Mouse (Mus musculus) brain, embryonic 14.5 days (tissue): ENCODE data around the gene Sap25. TPM values are rescaled to one million over a fixed set of nuclear protein-coding genes. Genes with fewer than 3 reads are reported as not detected.
A peak's percentile ranks its signal among the peaks of the same experiment; 100 is the strongest.
"Not testable (repeated sequence)": the region's sequence is repeated elsewhere in the genome, so short reads cannot be mapped to it uniquely, and the experiment has no call there.

ENCODE experiments used
- DNase-seq: peaks from one replicate; pipeline ENCODE4 v3.0.0-alpha.2; 2011; ENCODE audit warnings: low read depth
- CTCF ChIP-seq: fragments of 200-500 bp; IDR thresholded peaks from 2 replicates; pipeline ENCODE4 v1.5.1; 2012; ENCODE audit warnings: inconsistent platforms, mild to moderate bottlenecking, moderate library complexity, borderline replicate concordance; ENCODE audit not compliant: insufficient read depth, insufficient read length; ENCODE audit errors: extremely low read depth
- POLR2A ChIP-seq: fragments of 200-500 bp; IDR thresholded peaks from 2 replicates; pipeline ENCODE4 v1.6.1; 2012; ENCODE audit warnings: mild to moderate bottlenecking, inconsistent platforms, borderline replicate concordance; ENCODE audit not compliant: poor library complexity, insufficient read depth, insufficient read length, severe bottlenecking; ENCODE audit errors: extremely low read depth
- polyA plus RNA-seq: library from polyadenylated mRNA; depleted of rRNA; stranded (reverse); fragments of >200 nt; gene quantifications from 2 replicates; pipeline ENCODE4 v1.2.3, GENCODE M21; 2012

Gene Sap25
- polyA plus RNA-seq, 1 experiment, result 31.0 TPM

GRCm38 (mm10) chr5:137609292-137609691 is 31.8 kb upstream of the Sap25 start:
- no peak for DNase-seq

GRCm38 (mm10) chr5:137610056-137610455 is 31.1 kb upstream of the Sap25 start:
- DNase-seq, result no peak
- TF ChIP-seq CTCF, result no peak
- TF ChIP-seq POLR2A, result no peak

More at GRCm38 (mm10) chr5:137609292-137609691, 31.8 kb upstream of the Sap25 start:
- TF ChIP-seq POLR2A (no peak), CTCF (no peak)

GRCm38 (mm10) chr5:137610548-137611244 is 30.4 kb upstream of the Sap25 start:
- no peak for TF ChIP-seq POLR2A
- TF ChIP-seq CTCF, result no peak
- no peak for DNase-seq

- no peak for TF ChIP-seq POLR2A
- no peak for TF ChIP-seq CTCF
- DNase-seq, result no peak
These were observed 29.9 kb upstream of the Sap25 start for GRCm38 (mm10) chr5:137611245-137611602.

GRCm38 (mm10) chr5:137613076-137613475 is 28.1 kb upstream of the Sap25 start:
- no peak for TF ChIP-seq POLR2A
- TF ChIP-seq CTCF, result no peak
- no peak for DNase-seq

GRCm38 (mm10) chr5:137613550-137613949 is 27.6 kb upstream of the Sap25 start, which contains the start of gene Pcolce:
Gene Pcolce, minus strand, starts transcription at chr5:137613784.
- TF ChIP-seq CTCF, result no peak
- TF ChIP-seq POLR2A, result no peak

GRCm38 (mm10) chr5:137614921-137615320 is 26.2 kb upstream of the Sap25 start:
- DNase-seq, result not testable (repeated sequence)

More at GRCm38 (mm10) chr5:137613550-137613949, 27.6 kb upstream of the Sap25 start, which contains the start of gene Pcolce:
- no peak for DNase-seq

- DNase-seq, result no peak
- no peak for TF ChIP-seq CTCF
- TF ChIP-seq POLR2A, result no peak
These were observed 25.8 kb upstream of the Sap25 start for GRCm38 (mm10) chr5:137615347-137615746.

GRCm38 (mm10) chr5:137623937-137624530 is 17.1 kb upstream of the Sap25 start:
- no peak for DNase-seq
- TF ChIP-seq POLR2A, result no peak
- no peak for TF ChIP-seq CTCF

DNA sequence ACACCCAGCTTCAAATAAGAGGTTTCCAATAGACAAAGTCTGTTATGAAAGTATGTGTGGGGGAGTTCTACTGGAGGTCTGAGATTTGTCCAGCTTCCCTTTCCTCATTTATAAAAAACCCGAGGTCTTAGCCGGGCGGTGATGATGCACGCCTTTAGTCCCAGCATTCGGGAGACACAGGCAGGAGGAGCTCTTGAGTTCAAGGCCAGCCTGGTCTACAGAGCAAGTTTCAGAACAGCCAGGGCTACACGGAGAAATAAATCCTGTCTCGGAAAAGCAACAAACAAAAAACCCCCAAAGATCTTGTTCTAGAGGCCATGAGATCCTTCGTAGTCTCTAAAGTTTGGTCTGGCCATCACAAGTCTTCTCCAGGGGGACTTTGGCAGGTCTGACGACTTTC is 13.1 kb upstream of the Sap25 start:
- no peak for TF ChIP-seq POLR2A
- DNase-seq, result no peak

DNA sequence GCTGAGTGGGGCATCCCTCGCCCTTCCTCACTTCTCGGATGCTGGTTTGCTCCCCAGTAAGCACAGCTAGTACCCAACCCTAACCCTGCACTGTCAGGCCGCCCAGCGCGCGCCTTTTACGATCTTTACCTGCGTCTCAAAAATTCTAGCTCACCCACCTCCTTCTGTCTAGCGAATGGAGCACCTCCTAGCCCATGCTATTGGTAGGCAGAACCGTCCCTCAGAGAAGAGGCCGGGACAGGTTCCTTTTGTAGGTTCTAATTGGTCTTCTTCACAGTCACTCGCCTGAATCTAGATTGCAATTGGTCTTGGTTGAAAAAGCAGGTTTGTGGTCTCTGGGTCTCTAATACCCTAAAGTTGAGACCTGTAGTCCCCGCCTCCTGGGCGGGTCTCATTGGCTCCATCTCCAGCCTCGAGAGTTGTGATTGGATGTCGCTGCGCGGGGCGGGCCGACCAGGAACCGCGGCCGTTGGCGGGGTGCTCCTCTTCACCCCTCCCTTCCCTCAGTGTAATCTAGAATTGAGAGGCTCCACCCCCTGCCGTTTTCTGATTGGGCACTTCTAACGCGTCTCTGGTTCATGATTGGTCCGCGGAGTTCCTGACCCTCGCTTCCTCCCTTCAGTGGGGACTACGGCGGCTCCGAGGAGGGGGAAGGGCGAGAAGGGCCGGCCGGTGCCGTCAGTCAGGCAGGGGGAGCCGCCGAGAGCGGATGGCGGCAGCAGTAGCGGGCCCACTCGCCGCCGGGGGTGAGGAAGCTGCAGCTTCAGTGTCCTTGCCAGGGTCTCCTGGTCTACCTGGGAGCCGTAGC is 12.4 kb upstream of the Sap25 start, which contains the start of the genes Fbxo24, Lrch4 and Gm20605:
Gene Fbxo24 (minus strand): TSS at position 505 of the 808 bp plus-strand sequence.
Gene Lrch4 (plus strand): TSS at position 624 of the 808 bp plus-strand sequence.
Gene Gm20605 (plus strand): TSS at position 678 of the 808 bp plus-strand sequence.
- peak; percentile 100 for DNase-seq
- TF ChIP-seq POLR2A (peak; percentile 92), CTCF (no peak)

DNA sequence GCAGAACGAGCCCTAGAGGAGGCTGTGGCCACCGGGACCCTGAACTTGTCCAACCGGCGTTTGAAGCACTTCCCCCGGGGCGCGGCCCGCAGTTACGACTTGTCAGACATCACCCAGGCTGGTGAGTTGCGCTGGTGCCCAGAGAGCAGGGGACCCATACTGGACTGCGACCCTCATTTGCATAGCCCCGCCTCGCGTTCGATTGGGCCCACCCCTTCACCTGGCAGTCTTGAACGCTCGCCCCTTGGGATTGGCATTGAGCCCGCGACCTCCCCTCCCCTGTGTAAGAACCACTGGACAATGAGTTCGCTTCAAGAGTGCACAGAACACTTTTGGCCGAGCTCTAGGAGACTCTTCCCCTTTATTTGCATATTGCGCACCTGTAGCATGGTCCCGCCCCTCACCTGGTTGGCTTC is 11.8 kb upstream of the Sap25 start:
- TF ChIP-seq POLR2A (no peak), CTCF (no peak)
- DNase-seq, result peak; percentile 74
